Mouse (Mus musculus) embryonic facial prominence, embryonic 10.5 days (tissue): ENCODE measurements around the gene Hs6st1. TPM values are rescaled to one million over a fixed set of nuclear protein-coding genes. Genes with fewer than 3 reads are reported as not detected.

Experiments
- DNase-seq: peaks from one replicate; pipeline ENCODE4 v3.0.0-alpha.2; 2017; ENCODE audit warnings: low spot score
- H3K27ac ChIP-seq: fragments of 300-500 bp; sonication (generic); replicated peaks from 2 replicates; pipeline ENCODE4 v1.5.1; 2016; ENCODE audit warnings: mild to moderate bottlenecking
- H3K27me3 ChIP-seq: fragments of 300-500 bp; sonication (generic); replicated peaks from 2 replicates; pipeline ENCODE4 v1.6.1; 2016; ENCODE audit warnings: low read depth, mild to moderate bottlenecking; ENCODE audit not compliant: poor library complexity, severe bottlenecking
- H3K36me3 ChIP-seq: fragments of 300-500 bp; sonication (generic); replicated peaks from 2 replicates; pipeline ENCODE4 v1.6.1; 2016; ENCODE audit warnings: mild to moderate bottlenecking, moderate library complexity
- H3K4me1 ChIP-seq: fragments of 300-500 bp; sonication (generic); 2 replicates; pipeline ENCODE4 v1.6.1; 2016
- H3K4me3 ChIP-seq: fragments of 300-500 bp; sonication (generic); 2 replicates; pipeline ENCODE4 v1.5.1; 2016; ENCODE audit warnings: mild to moderate bottlenecking, moderate library complexity
- H3K9me3 ChIP-seq: fragments of 300-500 bp; sonication (generic); 2 replicates; pipeline ENCODE4 v1.6.1; 2016; ENCODE audit warnings: mild to moderate bottlenecking
- WGBS: fragments of 180-500 bp; shearing (Covaris S2); methylation state at CpG from one replicate; pipeline ENCODE4 v1.1.7; 2016; 5-methylcytosine and 5-hydroxymethylcytosine counted together
- polyA plus RNA-seq: library from polyadenylated mRNA; unstranded; fragments of >200 nt; fragmentation: Nextera tagmentation; extraction: Ambion mirVana; gene quantifications from 2 replicates; pipeline ENCODE4 v1.2.1, GENCODE M21; 2016

Gene Hs6st1
- polyA plus RNA-seq, 1 experiment from 2014 or later: 3.9 TPM

DNA sequence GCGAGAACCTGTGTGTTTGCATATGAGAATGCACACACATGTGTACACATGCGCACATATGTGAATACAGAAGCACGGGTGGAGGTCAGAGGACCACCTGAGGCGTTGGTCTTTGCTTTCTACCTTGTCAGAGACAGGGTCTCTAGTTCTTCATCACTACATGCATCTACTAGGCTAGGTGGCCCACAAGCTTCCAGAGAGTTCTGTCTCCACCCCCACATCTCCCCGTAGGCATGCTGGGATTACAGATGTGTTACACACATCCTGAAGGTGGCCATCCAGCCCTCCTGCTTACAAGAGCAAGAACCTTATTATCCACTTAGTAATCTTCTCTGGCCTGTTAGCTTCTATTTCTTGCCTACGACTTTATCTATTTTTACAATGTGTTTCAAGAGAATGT, 8.8 kb upstream of the Hs6st1 start:
- H3K27ac ChIP-seq: peak overlapping the region; percentile 57; the same call in 1 of the 2 replicates
- H3K4me1 ChIP-seq: peaks cover 35% of the 10 kb centered on the region
- H3K9me3 ChIP-seq: no peaks in the 10 kb centered on the region
- H3K4me3 ChIP-seq: no peak overlapping the region
- peak; percentile 6 for DNase-seq
- no peaks in the 10 kb centered on the region for H3K36me3 ChIP-seq
- no peaks in the 10 kb centered on the region for H3K27me3 ChIP-seq
- 86% methylated on average over 6 of the region's 6 CpGs for WGBS

DNA sequence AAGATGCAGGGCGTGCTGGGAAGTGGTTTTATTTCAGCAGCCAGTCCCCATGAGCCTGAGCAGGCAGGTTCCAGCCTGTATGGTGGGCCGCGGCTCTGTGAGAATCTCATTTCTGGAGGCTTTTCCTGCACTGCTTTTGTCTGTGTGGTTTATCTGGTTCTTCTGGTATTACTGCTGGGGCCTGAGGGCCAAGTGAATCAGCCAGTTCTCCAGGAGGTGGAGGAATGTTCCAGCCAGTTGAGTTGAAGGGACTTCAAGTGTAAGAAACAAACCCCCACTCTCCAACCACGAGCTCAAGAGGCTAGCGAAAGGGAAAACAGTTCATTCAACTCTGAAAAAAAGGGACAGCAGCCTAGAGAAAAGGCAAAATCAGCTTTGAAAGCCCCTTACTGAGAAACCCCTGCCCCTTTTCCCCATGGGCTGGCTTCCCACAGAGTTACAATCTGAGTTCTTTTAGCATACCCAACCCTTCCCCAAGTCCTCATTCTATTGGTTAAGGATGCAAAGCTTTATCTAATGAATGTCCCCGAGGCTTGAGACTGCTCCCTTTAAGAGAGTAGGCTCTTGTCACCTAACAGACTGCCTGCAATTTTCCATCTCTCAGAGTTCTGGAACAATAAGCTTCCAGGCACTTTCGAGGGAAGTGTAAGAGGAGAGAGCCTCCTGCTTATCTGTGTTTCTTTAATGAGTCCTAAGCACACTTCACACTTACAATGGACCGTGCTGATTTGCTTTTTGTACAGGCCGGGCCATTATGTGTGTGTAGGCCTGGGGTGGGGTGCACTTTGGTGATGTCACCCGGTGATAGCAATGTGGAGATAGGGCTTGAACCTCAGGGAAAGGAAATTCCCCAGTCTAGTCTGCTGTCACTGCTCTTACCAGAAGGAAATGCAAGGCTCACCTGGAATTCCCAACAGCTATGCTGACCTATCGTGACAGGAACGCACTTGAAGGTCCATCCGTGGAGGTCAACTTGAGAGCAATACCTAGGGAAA, 7.9 kb upstream of the Hs6st1 start:
- Histone ChIP-seq H3K9me3 (no peaks in the 10 kb centered on the region), H3K4me3 (no peak overlapping the region), H3K36me3 (no peaks in the 10 kb centered on the region), H3K4me1 (peaks cover 44% of the 10 kb centered on the region), H3K27ac (peak overlapping the region; percentile 57), H3K27me3 (no peaks in the 10 kb centered on the region)
- WGBS: 27% methylated on average over 13 of the region's 13 CpGs
- DNase-seq: peak; percentile 60

DNA sequence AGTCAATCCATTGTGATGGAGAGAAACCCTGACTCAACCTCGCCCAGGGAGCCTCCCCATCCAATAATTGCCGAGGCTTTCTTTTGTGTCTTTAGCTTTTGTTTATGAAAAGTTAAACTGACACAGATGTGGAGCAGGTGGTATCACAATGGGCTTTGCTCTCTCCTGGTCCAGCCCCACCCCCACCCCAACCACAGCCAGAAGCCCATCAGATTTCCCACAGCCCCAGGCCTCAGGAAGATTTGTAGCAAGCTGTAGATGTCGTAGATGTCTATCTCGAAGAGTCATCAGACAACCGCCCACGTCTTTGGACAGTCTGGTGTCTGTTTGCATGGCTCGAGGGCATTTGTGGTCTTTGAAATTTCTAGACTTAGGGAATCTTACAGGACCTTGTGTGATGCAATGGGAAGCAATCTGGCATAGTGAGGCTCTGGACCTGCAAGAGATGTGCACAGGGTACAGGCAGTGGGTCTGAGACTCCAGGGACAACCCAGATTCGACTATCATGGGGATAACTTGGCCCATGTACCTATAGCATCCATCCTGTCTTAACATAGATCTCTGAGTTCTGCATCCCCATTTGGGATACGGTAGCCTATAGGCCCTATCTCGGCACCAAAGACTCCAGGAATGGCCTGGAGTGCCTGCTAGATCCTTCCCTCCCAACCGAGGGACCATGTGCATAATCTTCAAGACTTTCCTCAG, 6.8 kb upstream of the Hs6st1 start:
- peaks cover 7% of the 10 kb centered on the region for H3K27me3 ChIP-seq
- H3K9me3 ChIP-seq: no peaks in the 10 kb centered on the region
- no peak overlapping the region for H3K4me3 ChIP-seq
- peaks cover 52% of the 10 kb centered on the region for H3K4me1 ChIP-seq
- DNase-seq: peak; percentile 10
- 68% methylated on average over 11 of the region's 11 CpGs for WGBS
- H3K36me3 ChIP-seq: no peaks in the 10 kb centered on the region
- H3K27ac ChIP-seq: peak overlapping the region; percentile 57

DNA sequence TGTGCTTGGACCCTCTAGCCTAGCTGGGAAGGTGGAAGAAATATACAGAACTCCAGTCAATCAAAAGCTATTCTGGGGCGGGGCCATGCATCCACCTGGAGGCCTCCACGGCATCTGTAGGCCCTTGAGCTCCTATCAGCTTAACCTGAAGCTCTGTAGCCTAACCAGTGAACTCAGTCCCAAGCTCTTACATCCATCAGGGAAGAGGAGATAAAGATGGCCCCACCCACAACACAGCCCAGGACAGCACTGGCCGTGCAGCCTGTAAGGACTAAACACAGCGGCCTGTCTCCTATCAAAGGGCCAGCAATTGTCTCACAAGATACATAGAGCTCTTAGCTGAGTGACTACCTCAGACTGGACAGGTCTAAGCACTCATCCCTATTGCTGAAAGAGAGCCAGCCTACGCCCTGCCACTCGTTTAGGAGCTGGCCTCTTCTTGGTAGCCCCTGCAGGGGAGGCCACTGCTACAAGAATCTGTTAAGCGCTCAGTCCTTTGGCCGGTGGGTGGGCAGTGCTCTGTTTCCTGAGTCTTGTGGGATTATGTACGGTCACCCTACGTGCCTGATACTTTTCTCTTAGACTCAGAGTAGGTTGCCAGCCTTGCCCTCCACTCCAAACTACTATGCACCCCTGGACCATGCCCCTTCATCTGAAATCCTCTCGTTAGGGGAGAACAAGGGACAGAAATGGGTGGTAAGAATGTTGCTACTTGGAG, 6.0 kb upstream of the Hs6st1 start:
- H3K36me3 ChIP-seq: no peaks in the 10 kb centered on the region
- peak overlapping the region; percentile 12; the same call in 1 of the 2 replicates for H3K27ac ChIP-seq
- DNase-seq: peak; percentile 6
- peaks cover 16% of the 10 kb centered on the region for H3K27me3 ChIP-seq
- WGBS: 82% methylated on average over 11 of the region's 11 CpGs
- H3K4me3 ChIP-seq: no peak overlapping the region
- H3K9me3 ChIP-seq: no peaks in the 10 kb centered on the region
- peaks cover 52% of the 10 kb centered on the region for H3K4me1 ChIP-seq

DNA sequence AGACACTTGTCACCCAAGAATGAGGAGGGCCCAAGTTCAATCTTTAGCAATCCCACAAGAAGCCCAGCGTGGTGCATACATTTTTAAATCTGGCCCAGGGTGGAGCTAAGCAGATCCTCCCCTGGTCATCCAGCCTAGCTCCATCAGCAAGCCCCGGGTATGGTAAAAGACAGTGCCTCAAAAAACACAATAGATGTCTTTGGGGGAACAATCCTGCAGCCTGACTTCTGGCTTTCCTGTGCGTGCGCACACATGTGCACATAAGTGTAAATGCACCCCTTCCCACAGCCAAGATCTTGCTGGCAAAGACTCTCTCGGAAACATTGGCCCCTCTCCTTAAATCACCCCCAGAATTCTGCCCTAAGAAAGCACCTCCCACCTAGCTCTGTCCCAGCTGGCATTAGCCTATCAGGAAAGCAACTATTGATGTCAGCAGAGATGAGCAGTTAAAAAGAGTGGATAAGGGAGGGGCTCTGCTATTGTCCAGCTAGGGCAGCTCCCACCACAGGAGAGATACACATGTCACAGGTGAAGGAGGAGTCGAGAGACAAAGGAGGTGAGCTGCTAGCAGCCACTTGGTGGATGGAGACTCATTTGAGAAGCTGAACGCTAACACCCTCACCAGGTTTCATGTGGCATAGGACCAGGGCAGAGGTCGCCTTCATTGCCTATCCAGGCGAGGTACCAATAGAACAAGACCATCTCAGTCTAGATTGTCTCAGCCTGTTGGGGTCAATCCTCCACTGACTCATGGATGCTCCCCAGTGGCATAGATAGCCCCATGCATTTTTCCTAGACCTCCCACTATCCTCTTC, 5.2 kb upstream of the Hs6st1 start:
- Histone ChIP-seq H3K4me3 (no peak overlapping the region), H3K27ac (0 out of 2 replicates have a peak overlapping the region, but pooled peaks have one; percentile 12), H3K36me3 (no peaks in the 10 kb centered on the region), H3K9me3 (no peaks in the 10 kb centered on the region), H3K27me3 (peaks cover 24% of the 10 kb centered on the region), H3K4me1 (peaks cover 58% of the 10 kb centered on the region)
- WGBS: 76% methylated on average over 9 of the region's 9 CpGs
- peak; percentile 10 for DNase-seq

DNA sequence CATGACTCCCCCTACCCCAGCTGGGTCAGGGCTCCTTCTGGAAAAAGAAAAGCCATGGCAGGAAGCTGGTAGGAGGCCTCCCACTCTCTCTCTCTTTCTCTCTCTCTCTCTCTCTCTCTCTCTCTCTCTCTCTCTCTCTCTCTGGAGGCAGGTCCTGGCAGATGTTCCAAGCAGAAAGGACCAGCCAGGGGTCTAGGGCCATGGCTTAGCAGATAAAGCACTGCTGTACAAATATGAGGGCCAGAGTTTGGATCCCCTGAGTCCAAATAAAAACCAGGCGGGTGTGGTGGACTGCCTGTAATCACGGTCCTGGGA, 4.6 kb upstream of the Hs6st1 start:
- WGBS: 75% methylated on average over 2 of the region's 2 CpGs
- DNase-seq: peak; percentile 7
- H3K9me3 ChIP-seq: no peaks in the 10 kb centered on the region
- H3K4me1 ChIP-seq: peaks cover 58% of the 10 kb centered on the region
- H3K36me3 ChIP-seq: no peaks in the 10 kb centered on the region
- H3K4me3 ChIP-seq: no peak overlapping the region
- no peak overlapping the region for H3K27ac ChIP-seq
- H3K27me3 ChIP-seq: peaks cover 24% of the 10 kb centered on the region

DNA sequence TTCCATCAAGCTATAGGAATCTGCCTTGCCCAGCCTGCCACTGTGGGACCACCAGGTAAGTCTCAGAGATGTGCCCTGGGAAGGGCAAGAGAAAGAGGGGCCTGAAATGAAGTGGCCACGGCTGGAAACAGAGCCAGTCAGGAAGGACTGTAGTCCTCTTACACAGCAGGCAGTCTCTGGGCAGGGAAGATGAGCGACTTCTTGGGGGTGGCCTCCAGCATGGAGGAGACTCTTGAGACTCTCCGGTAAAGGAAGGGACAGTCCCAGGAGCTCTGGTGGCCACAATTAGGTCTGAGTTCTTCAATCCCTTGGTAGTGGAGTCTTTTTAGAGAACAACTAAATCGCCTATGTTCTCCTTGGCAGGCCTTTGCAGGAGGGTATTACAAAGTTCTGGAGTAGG, 4.0 kb upstream of the Hs6st1 start:
- Histone ChIP-seq H3K27me3 (peaks cover 28% of the 10 kb centered on the region), H3K9me3 (no peaks in the 10 kb centered on the region), H3K36me3 (no peaks in the 10 kb centered on the region), H3K27ac (peak overlapping the region; percentile 85), H3K4me3 (0 out of 2 replicates have a peak overlapping the region, but pooled peaks have one; percentile 48), H3K4me1 (peaks cover 63% of the 10 kb centered on the region)
- 25% methylated on average over 4 of the region's 4 CpGs for WGBS
- no peak for DNase-seq

DNA sequence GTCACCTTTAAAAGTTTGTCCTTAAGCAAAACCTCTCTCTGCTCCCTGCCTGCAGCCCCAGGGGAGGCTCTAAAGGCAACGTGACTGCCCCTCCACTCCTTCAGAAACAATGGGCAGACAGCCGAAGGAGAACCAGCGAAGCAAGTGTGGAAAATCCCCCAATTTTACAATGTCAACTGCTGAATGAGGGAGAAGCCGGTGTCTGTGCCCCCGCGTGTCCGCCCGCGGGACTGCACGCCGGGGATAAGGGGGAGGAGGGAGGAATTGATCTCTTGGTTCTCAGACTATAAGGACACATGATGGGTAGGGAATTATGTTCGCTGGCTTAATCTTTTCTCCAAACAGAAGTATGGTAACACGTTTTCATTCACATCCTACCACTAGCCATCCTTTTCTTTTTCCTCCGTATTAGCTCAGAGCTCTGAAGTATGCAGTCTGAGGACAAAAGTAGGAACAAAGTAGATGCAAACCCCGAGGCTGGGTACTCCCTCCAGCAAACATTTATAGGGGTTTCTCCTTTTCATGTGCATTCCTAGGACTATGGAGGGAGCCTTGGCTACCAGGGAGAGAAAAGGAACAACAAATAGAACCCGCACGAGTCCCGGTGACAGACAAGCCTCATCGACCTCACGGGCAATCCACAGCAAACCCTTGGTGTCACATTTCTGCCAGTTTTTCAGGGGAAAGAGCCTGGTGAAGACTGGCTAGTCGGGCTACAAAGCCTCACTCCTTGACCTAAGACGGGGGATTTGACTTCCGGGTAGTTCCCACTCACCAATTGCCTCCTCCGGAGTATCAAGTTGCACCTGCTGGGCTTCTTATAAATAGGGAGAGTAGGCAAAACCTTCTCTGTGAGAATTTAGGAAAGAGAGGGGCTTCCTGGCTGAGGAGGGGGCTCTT, 3.1 kb upstream of the Hs6st1 start:
- Histone ChIP-seq H3K4me3 (peak overlapping the region; percentile 48), H3K27ac (peak overlapping the region; percentile 85), H3K36me3 (no peaks in the 10 kb centered on the region), H3K4me1 (peaks cover 67% of the 10 kb centered on the region), H3K27me3 (peaks cover 34% of the 10 kb centered on the region), H3K9me3 (no peaks in the 10 kb centered on the region)
- DNase-seq: peak; percentile 94
- WGBS: under 1% methylated on average over 24 of the region's 24 CpGs

DNA sequence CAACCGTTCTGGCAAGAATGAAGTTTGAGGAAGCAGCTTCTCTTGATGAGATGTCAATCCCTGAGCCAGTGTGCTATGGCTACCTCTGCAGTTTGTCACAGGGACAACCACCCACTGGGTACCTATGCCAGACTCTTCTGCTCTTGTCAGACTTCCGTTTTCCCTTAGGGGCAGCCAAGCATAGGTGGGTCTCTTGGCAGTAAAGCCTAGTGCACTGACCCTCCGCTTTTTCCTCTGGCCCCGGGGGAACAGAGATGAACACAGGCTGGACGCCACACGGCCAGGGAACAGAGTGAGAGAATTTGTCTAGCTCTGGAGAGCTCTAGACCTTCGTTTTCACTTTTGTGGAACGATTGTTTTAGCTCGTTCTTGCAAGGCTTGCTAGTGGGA, 2.4 kb upstream of the Hs6st1 start:
- H3K36me3 ChIP-seq: no peaks in the 10 kb centered on the region
- peaks cover 34% of the 10 kb centered on the region for H3K27me3 ChIP-seq
- H3K4me1 ChIP-seq: peaks cover 67% of the 10 kb centered on the region
- H3K27ac ChIP-seq: no peak overlapping the region
- 53% methylated on average over 9 of the region's 9 CpGs for WGBS
- DNase-seq: no peak
- H3K9me3 ChIP-seq: no peaks in the 10 kb centered on the region
- H3K4me3 ChIP-seq: peak overlapping the region; percentile 48

DNA sequence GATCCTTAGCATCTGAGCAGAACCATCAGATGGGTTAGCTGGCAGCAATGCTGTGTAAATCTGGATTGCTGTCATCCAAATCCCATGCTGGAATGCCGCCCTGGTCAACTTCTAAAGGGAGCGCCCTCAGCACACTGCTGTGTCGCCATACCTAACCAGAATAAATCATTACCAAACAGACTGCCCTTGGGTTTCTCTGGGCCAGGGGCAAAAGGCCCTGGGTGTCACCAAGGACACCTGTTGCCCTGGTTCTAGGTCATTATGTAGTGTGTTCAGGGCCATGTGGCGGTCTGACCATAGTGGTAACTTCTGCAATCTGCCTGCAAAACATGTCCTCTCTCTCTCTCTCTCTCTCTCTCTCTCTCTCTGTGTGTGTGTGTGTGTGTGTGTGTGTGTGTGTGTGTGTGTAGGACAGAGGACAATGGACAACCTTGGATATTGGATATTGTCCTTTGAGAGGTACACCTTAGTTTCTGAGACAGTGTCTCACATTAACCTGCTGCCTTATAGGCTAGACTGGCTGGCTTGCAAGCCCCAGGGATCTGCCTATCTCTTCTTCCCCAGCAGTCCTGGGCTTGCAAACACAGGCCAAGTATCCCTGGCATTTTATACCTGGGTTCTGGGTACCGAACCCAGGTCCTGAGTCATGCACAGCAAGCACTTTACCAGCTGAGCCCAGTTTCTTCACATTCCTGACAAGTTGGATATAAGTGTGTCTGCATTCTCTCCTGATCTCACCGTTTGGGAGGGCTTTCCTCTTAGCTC, 1.8 kb upstream of the Hs6st1 start:
- Histone ChIP-seq H3K27me3 (peaks cover 34% of the 10 kb centered on the region), H3K4me1 (peaks cover 67% of the 10 kb centered on the region), H3K4me3 (no peak overlapping the region), H3K9me3 (no peaks in the 10 kb centered on the region), H3K27ac (no peak overlapping the region), H3K36me3 (peaks cover 5% of the 10 kb centered on the region; the same call in 1 of the 2 replicates)
- WGBS: 89% methylated on average over 6 of the region's 6 CpGs
- peak; percentile 7 for DNase-seq
